Mouse (Mus musculus) frontal cortex, postnatal 10 days (tissue): ENCODE results near the gene Ear10.
"Not testable (repeated sequence)": the region's sequence is repeated elsewhere in the genome, so short reads cannot be mapped to it uniquely, and the experiment has no call there.

Experiments used
- DNase-seq, 2 experiments: peaks; one replicate each; pipeline ENCODE4 v3.0.0; 2022; ENCODE audit warnings: low spot score in 2 of 2, mixed read lengths in 1 of 2

Ear10 gene

GRCm38 (mm10) chr14:43923459-43923858 is at the start of gene Ear10:
Gene Ear10, minus strand, starts transcription at chr14:43923559.
- DNase-seq = not testable (repeated sequence)

GRCm38 (mm10) chr14:43956769-43957168 is 33.4 kb upstream of the Ear10 start, which contains the start of gene Ang5:
Gene Ang5, plus strand, starts transcription at chr14:43957069.
- DNase-seq = not testable (repeated sequence)

- not testable (repeated sequence) for DNase-seq
These were observed 31.7 kb upstream of the Ear10 start for GRCm38 (mm10) chr14:43955074-43955473.

GRCm38 (mm10) chr14:43953382-43953781 is 30.0 kb upstream of the Ear10 start:
- not testable (repeated sequence) for DNase-seq

GRCm38 (mm10) chr14:43933399-43933798 is 10.0 kb upstream of the Ear10 start:
- DNase-seq = not testable (repeated sequence)

- peak; percentile 2 to 19 for DNase-seq
These were observed 9.6 kb upstream of the Ear10 start for GRCm38 (mm10) chr14:43932991-43933390.

- not testable (repeated sequence) for DNase-seq
These were observed 2.1 kb upstream of the Ear10 start for GRCm38 (mm10) chr14:43925404-43925950.

- peak; percentile 13 to 40 for DNase-seq
These were observed 1.5 kb upstream of the Ear10 start, which contains the start of gene Gm8113 for GRCm38 (mm10) chr14:43924688-43925403. Gene Gm8113, plus strand, starts transcription at chr14:43925390.

GRCm38 (mm10) chr14:43918214-43918613 is 5.1 kb downstream of the Ear10 start:
- not testable (repeated sequence) for DNase-seq

- not testable (repeated sequence) for DNase-seq
These were observed 24.8 kb downstream of the Ear10 start for GRCm38 (mm10) chr14:43898577-43898976.

GRCm38 (mm10) chr14:43895357-43895756 is 28.0 kb downstream of the Ear10 start:
- not testable (repeated sequence) for DNase-seq

- not testable (repeated sequence) for DNase-seq
These were observed 32.1 kb downstream of the Ear10 start for GRCm38 (mm10) chr14:43891288-43891687.

- not testable (repeated sequence) for DNase-seq
These were observed 37.1 kb downstream of the Ear10 start for GRCm38 (mm10) chr14:43886235-43886634.

- not testable (repeated sequence) for DNase-seq
These were observed 43.3 kb downstream of the Ear10 start for GRCm38 (mm10) chr14:43879966-43880545.

GRCm38 (mm10) chr14:43877789-43878188 is 45.6 kb downstream of the Ear10 start:
- not testable (repeated sequence) for DNase-seq

GRCm38 (mm10) chr14:43875417-43875816 is 47.9 kb downstream of the Ear10 start, which contains the start of gene Ear1:
Gene Ear1, minus strand, starts transcription at chr14:43875517.
- DNase-seq = not testable (repeated sequence)

- not testable (repeated sequence) for DNase-seq
These were observed 48.5 kb downstream of the Ear10 start for GRCm38 (mm10) chr14:43874862-43875261.
